Mouse (Mus musculus): Measurements from ENCODE around the gene Ctsa.

DNA sequence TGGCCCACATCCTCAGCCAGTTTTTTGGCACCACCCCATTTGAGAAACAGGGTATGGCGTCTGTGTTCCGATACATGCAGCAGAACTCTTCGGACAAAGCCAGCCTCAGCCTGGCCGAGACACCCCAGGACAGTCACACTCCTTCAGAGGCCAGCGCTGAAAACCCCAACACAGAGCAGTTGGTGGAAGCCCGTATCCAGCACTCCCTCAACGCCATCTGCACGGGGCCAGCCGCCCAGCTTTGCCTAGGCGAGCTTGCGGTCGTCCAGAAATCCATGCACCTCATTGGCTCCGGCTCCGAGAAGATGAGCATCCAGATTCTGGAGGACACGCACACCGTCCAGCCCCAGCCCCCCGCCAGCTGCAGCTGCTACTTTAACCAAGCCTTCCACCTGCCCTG is 7.2 kb upstream of the Ctsa start:
- TF ChIP-seq CTCF (IDR thresholded peaks at IDR 0.05; ENCODE audit: extremely low read depth, insufficient read depth, insufficient read length, insufficient replicate concordance) (no peak), POLR2A (IDR thresholded peaks at IDR 0.05; ENCODE audit: low read depth, low read length) (no peak)
